Mouse (Mus musculus) cerebellum, adult 2 months (tissue): Measurements from ENCODE around the gene Map3k7. TPM values are rescaled to one million over a fixed set of nuclear protein-coding genes. Genes with fewer than 3 reads are reported as not detected.
"Not testable (repeated sequence)": the region's sequence is repeated elsewhere in the genome, so short reads cannot be mapped to it uniquely, and the experiment has no call there.

Source experiments
- DNase-seq, 2 experiments: peaks; one replicate each; pipeline ENCODE4 v3.0.0; 2021
- H3K27ac ChIP-seq: fragments of 200-500 bp; 2 replicates; pipeline ENCODE4 v1.5.1; 2012; ENCODE audit warnings: low read length, control low read depth, inconsistent platforms; ENCODE audit not compliant: insufficient read depth
- H3K27me3 ChIP-seq: fragments of 200-500 bp; 2 replicates; pipeline ENCODE4 v1.6.1; 2012; ENCODE audit warnings: inconsistent platforms, mild to moderate bottlenecking, low read length, moderate library complexity; ENCODE audit not compliant: control insufficient read depth, insufficient read depth
- H3K4me1 ChIP-seq: fragments of 200-500 bp; 2 replicates; pipeline ENCODE4 v1.6.1; 2011; ENCODE audit warnings: low read length; ENCODE audit not compliant: control insufficient read depth, insufficient read depth
- H3K4me3 ChIP-seq: fragments of 200-500 bp; replicated peaks from 2 replicates; pipeline ENCODE3; 2011; ENCODE audit warnings: mild to moderate bottlenecking, low read depth, low read length, control low read depth; ENCODE audit not compliant: insufficient read depth
- CTCF ChIP-seq: fragments of 200-500 bp; IDR thresholded peaks from 2 replicates; pipeline ENCODE4 v1.5.1; 2011; ENCODE audit warnings: low read depth, mild to moderate bottlenecking, control low read depth, low read length, moderate library complexity, borderline replicate concordance; ENCODE audit not compliant: insufficient read depth
- POLR2A ChIP-seq: fragments of 200-500 bp; IDR thresholded peaks from 2 replicates; pipeline ENCODE4 v1.6.1; 2011; ENCODE audit warnings: low read length, control low read depth, borderline replicate concordance; ENCODE audit not compliant: insufficient read depth
- WGBS: fragments of 180-500 bp; shearing (Covaris S2); methylation state at CpG from one replicate; pipeline ENCODE4 v1.1.7; 2018; 5-methylcytosine and 5-hydroxymethylcytosine counted together
- polyA plus RNA-seq: library from polyadenylated mRNA; depleted of rRNA; stranded (reverse); fragments of >200 nt; gene quantifications from 2 replicates; pipeline ENCODE4 v1.2.3, GENCODE M21; 2012

Map3k7 gene
- polyA plus RNA-seq, 1 experiment = 38.7 TPM

GRCm38 (mm10) chr4:32004773-32005591 lies 41.1 kb downstream of the Map3k7 start:
- no peak overlapping the region for H3K4me3 ChIP-seq
- no peak for TF ChIP-seq POLR2A
- TF ChIP-seq CTCF = no peak
- DNase-seq = no peak
- no peak overlapping the region for H3K27ac ChIP-seq
- WGBS = 93% methylated on average over 6 of the region's 6 CpGs
- no peaks in the 10 kb centered on the region for H3K27me3 ChIP-seq
- H3K4me1 ChIP-seq = no peaks in the 10 kb centered on the region

- no peak for TF ChIP-seq CTCF
- TF ChIP-seq POLR2A = no peak
- DNase-seq = no peak
- Histone ChIP-seq H3K4me3 (no peak overlapping the region), H3K27me3 (no peaks in the 10 kb centered on the region), H3K4me1 (no peaks in the 10 kb centered on the region), H3K27ac (no peak overlapping the region)
- 82% methylated on average over 3 of the region's 3 CpGs for WGBS
Measured at GRCm38 (mm10) chr4:32007174-32007573, 43.3 kb downstream of the Map3k7 start.

- H3K27me3 ChIP-seq = no peaks in the 10 kb centered on the region
- WGBS = 78% methylated on average over 4 of the region's 4 CpGs
Measured at GRCm38 (mm10) chr4:32008095-32008494, 44.2 kb downstream of the Map3k7 start.

GRCm38 (mm10) chr4:32010808-32011207 lies 46.9 kb downstream of the Map3k7 start:
- TF ChIP-seq CTCF = no peak
- TF ChIP-seq POLR2A = no peak
- Histone ChIP-seq H3K27ac (no peak overlapping the region), H3K4me1 (no peaks in the 10 kb centered on the region), H3K4me3 (no peak overlapping the region), H3K27me3 (no peaks in the 10 kb centered on the region)
- no peak for DNase-seq
- 87% methylated on average over 5 of the region's 5 CpGs for WGBS

More at GRCm38 (mm10) chr4:32008095-32008494, 44.2 kb downstream of the Map3k7 start:
- TF ChIP-seq POLR2A = no peak
- no peak for TF ChIP-seq CTCF
- H3K27ac ChIP-seq = no peak overlapping the region
- H3K4me3 ChIP-seq = no peak overlapping the region
- DNase-seq = no peak
- H3K4me1 ChIP-seq = no peaks in the 10 kb centered on the region

GRCm38 (mm10) chr4:32011218-32011973 lies 47.5 kb downstream of the Map3k7 start:
- no peak overlapping the region for H3K4me3 ChIP-seq
- WGBS = 94% methylated on average over 6 of the region's 6 CpGs
- no peaks in the 10 kb centered on the region for H3K27me3 ChIP-seq
- no peak overlapping the region for H3K27ac ChIP-seq
- TF ChIP-seq POLR2A = no peak
- TF ChIP-seq CTCF = no peak
- no peak for DNase-seq
- no peaks in the 10 kb centered on the region for H3K4me1 ChIP-seq

GRCm38 (mm10) chr4:32021131-32021530 lies 57.2 kb downstream of the Map3k7 start:
- Histone ChIP-seq H3K4me1 (peaks cover 5% of the 10 kb centered on the region), H3K4me3 (no peak overlapping the region), H3K27ac (no peak overlapping the region), H3K27me3 (no peaks in the 10 kb centered on the region)
- no peak for TF ChIP-seq POLR2A
- WGBS = 18% methylated on average over 3 of the region's 3 CpGs
- DNase-seq = peak; percentile 28 to 38

GRCm38 (mm10) chr4:32022321-32022720 lies 58.4 kb downstream of the Map3k7 start:
- no peaks in the 10 kb centered on the region for H3K27me3 ChIP-seq
- no peak for TF ChIP-seq POLR2A
- no peak for TF ChIP-seq CTCF
- H3K4me3 ChIP-seq = no peak overlapping the region
- WGBS = 91% methylated on average over 6 of the region's 6 CpGs
- H3K27ac ChIP-seq = no peak overlapping the region
- DNase-seq = no peak
- H3K4me1 ChIP-seq = peaks cover 5% of the 10 kb centered on the region

- not testable (repeated sequence) for H3K4me1 ChIP-seq, H3K27me3 ChIP-seq, DNase-seq, H3K27ac ChIP-seq, H3K4me3 ChIP-seq
- WGBS = 86% methylated on average over 2 of the region's 2 CpGs
Measured at GRCm38 (mm10) chr4:32024170-32024569, 60.3 kb downstream of the Map3k7 start.

GRCm38 (mm10) chr4:32025105-32025504 lies 61.2 kb downstream of the Map3k7 start:
- WGBS = 99% methylated on average over 2 of the region's 2 CpGs
- H3K4me3 ChIP-seq = no peak overlapping the region
- no peak overlapping the region for H3K27ac ChIP-seq
- no peak for DNase-seq
- peaks cover 5% of the 10 kb centered on the region for H3K4me1 ChIP-seq
- TF ChIP-seq POLR2A = no peak
- no peak for TF ChIP-seq CTCF
- H3K27me3 ChIP-seq = no peaks in the 10 kb centered on the region
